Mouse (Mus musculus) olfactory bulb, adult 2 months (tissue): ENCODE measurements around the gene Ngb.

Experiments
- CTCF ChIP-seq: fragments of 200-500 bp; IDR thresholded peaks from 2 replicates; pipeline ENCODE4 v1.5.1; 2012; ENCODE audit warnings: low read depth, mild to moderate bottlenecking, low read length, moderate library complexity; ENCODE audit not compliant: insufficient read depth
- POLR2A ChIP-seq: fragments of 200-500 bp; IDR thresholded peaks from 2 replicates; pipeline ENCODE4 v1.6.1; 2012; ENCODE audit warnings: mild to moderate bottlenecking, low read depth, low read length, moderate library complexity; ENCODE audit not compliant: insufficient read depth

- no peak for TF ChIP-seq CTCF
- TF ChIP-seq POLR2A: no peak
Observed at GRCm38 (mm10) chr12:87149471-87149870, 47.1 kb upstream of the Ngb start.
